19 mouse cellular contexts compared by ENCODE assay signal in the genomic region with DNA sequence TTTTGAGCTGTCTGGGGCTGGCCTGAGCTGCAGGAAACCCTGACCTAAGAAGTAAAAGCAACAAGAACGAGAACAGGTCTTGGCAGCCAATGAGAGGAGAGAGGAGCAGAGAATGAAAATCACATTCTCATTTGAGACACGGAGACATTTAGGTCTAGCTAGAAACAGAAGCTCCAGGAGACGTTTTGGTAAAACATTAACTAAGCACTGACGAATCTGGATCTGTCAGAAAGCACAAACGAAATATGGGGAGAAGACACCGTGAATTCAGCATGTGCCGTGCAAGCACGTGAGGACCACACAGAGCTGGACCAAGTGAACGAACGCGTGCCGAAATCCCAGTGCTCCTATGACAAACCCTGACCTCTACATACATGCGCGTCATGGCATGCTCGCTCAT.
"Had no signal": no experiment of that assay in that cellular context is flagged by ENCODE, and none has a peak within 500 bp of the region (broad histone marks: within the 10 kb centered on the region; RNA-seq: fewer than 3 reads in every experiment).

No protein-coding gene starts in this region.

- H3K27ac ChIP-seq: midbrain, embryonic 10.5 days; midbrain, embryonic 12.5 days; neural tube, embryonic 13.5 days; neural tube, embryonic 15.5 days had no signal

- H3K27me3 ChIP-seq: midbrain, embryonic 12.5 days; neural tube, embryonic 13.5 days; neural tube, embryonic 15.5 days had no signal

- H3K4me1 ChIP-seq: midbrain, embryonic 10.5 days; midbrain, embryonic 12.5 days; neural tube, embryonic 13.5 days; neural tube, embryonic 15.5 days had no signal

- DNase-seq: lung, adult 18-20 months; lung, embryonic 14.5 days; lung, postnatal 10 days; lung, postnatal 4 days; midbrain, embryonic 14.5 days; retina, postnatal 1 day; right cerebral cortex, adult 18-20 months; right cerebral cortex, postnatal 25 days; right cerebral cortex, postnatal 4 days; spleen, adult 18-20 months; thymus, adult 18-20 months; thymus, postnatal 14 days; thymus, postnatal 36 days had no signal

- H3K9ac ChIP-seq: lung, embryonic 14.5 days; midbrain, embryonic 12.5 days; neural tube, embryonic 13.5 days; neural tube, embryonic 15.5 days had no signal

- H3K4me2 ChIP-seq: lung, embryonic 14.5 days; midbrain, embryonic 12.5 days; neural tube, embryonic 13.5 days; neural tube, embryonic 15.5 days had no signal

- H3K4me3 ChIP-seq: midbrain, embryonic 10.5 days; midbrain, embryonic 12.5 days; myocyte; neural tube, embryonic 13.5 days; neural tube, embryonic 15.5 days had no signal

- ATAC-seq: midbrain, embryonic 16.5 days had no signal

- H3K9me3 ChIP-seq: midbrain, embryonic 10.5 days; midbrain, embryonic 12.5 days; neural tube, embryonic 13.5 days; neural tube, embryonic 15.5 days had no signal
